28 mouse cellular contexts compared by ENCODE assay signal in genomic region chr12:54487689-54488088, GRCm38 (mm10).
"Had no signal": no experiment of that assay in that cellular context is flagged by ENCODE, and none has a peak within 500 bp of the region (broad histone marks: within the 10 kb centered on the region; RNA-seq: fewer than 3 reads in every experiment).

No protein-coding gene starts in this region.

- H3K4me1 ChIP-seq: embryonic facial prominence, embryonic 12.5 days; embryonic facial prominence, embryonic 13.5 days had no signal

- H3K36me3 ChIP-seq: embryonic facial prominence, embryonic 10.5 days; embryonic facial prominence, embryonic 12.5 days; embryonic facial prominence, embryonic 13.5 days; embryonic facial prominence, embryonic 15.5 days; forebrain, embryonic 10.5 days; forebrain, embryonic 12.5 days; forebrain, embryonic 15.5 days had no signal

- DNase-seq: cerebellum, adult 8-10 months; cerebellum, adult 9-10 months; cerebellum, adult 9-11 months; cerebellum, postnatal 10 days; cerebellum, postnatal 14 days; cerebellum, postnatal 25 days; cerebellum, postnatal 36 days; embryo, embryonic 11 days; forebrain, postnatal 0 days; gastrocnemius, adult 2 months; gastrocnemius, postnatal 10 days; gastrocnemius, postnatal 14 days; gastrocnemius, postnatal 25 days; gastrocnemius, postnatal 36 days; heart, adult 11 months; heart, adult 18-20 months; heart, adult 2 months had no signal

- ATAC-seq: forebrain, embryonic 13.5 days; forebrain, embryonic 14.5 days; forebrain, embryonic 15.5 days; forebrain, embryonic 16.5 days; forebrain, postnatal 0 days had no signal

- H3K27me3 ChIP-seq: forebrain, embryonic 13.5 days; forebrain, embryonic 15.5 days had no signal

- H3K4me3 ChIP-seq: embryonic facial prominence, embryonic 10.5 days; embryonic facial prominence, embryonic 12.5 days; embryonic facial prominence, embryonic 13.5 days; embryonic facial prominence, embryonic 15.5 days; erythroblast, embryonic 14.5 days; forebrain, embryonic 10.5 days; forebrain, embryonic 12.5 days; forebrain, embryonic 13.5 days; forebrain, embryonic 15.5 days; gastrocnemius, adult 2 months; heart, adult 2 months had no signal

- H3K9me3 ChIP-seq: embryonic facial prominence, embryonic 10.5 days; embryonic facial prominence, embryonic 12.5 days; embryonic facial prominence, embryonic 15.5 days; forebrain, embryonic 10.5 days; forebrain, embryonic 12.5 days; forebrain, embryonic 13.5 days; forebrain, embryonic 15.5 days had no signal

- H3K9ac ChIP-seq: embryonic facial prominence, embryonic 12.5 days; embryonic facial prominence, embryonic 13.5 days; embryonic facial prominence, embryonic 15.5 days; forebrain, embryonic 12.5 days; forebrain, embryonic 13.5 days; forebrain, embryonic 15.5 days; forebrain, postnatal 0 days had no signal

- H3K4me2 ChIP-seq: embryonic facial prominence, embryonic 12.5 days; embryonic facial prominence, embryonic 13.5 days; embryonic facial prominence, embryonic 15.5 days; forebrain, embryonic 12.5 days; forebrain, embryonic 13.5 days; forebrain, embryonic 15.5 days had no signal

- H3K27ac ChIP-seq: embryonic facial prominence, embryonic 10.5 days; embryonic facial prominence, embryonic 12.5 days; embryonic facial prominence, embryonic 13.5 days; embryonic facial prominence, embryonic 15.5 days; forebrain, embryonic 10.5 days; forebrain, embryonic 12.5 days; forebrain, embryonic 13.5 days; forebrain, embryonic 15.5 days; gastrocnemius, adult 2 months; heart, adult 2 months had no signal
